Mouse (Mus musculus): ENCODE measurements at regions not wholly inside any gene's neighbourhood (a gene's known extent, or its start where the extent isn't known, plus 50 kb on each side); places are given as distances from the start of the nearest gene placed in this dataset.

- H3K9me3 ChIP-seq (replicated peaks; ENCODE audit: insufficient read depth, low read length): no peaks in the 10 kb centered on the region
- H3K27me3 ChIP-seq (ENCODE audit: control insufficient read depth in 1 of 2, insufficient read depth in 2 of 2, low read length in 2 of 2): no peaks in the 10 kb centered on the region
- no peak overlapping the region for H3K9ac ChIP-seq (ENCODE audit: control insufficient read depth, low read depth, low read length, poor library complexity, severe bottlenecking)
- H3K4me1 ChIP-seq (ENCODE audit: control insufficient read depth in 1 of 2, insufficient read depth in 2 of 2, low read length in 2 of 2): no peaks in the 10 kb centered on the region
- no peaks in the 10 kb centered on the region for H3K36me3 ChIP-seq (ENCODE audit: control insufficient read depth in 1 of 2, insufficient read depth in 2 of 2, low read length in 2 of 2)
- no peaks in the 10 kb centered on the region for H3K79me2 ChIP-seq (ENCODE audit: control insufficient read depth, insufficient read depth, low read length, poor library complexity)
- TF ChIP-seq USF1 (IDR thresholded peaks at IDR 0.05; ENCODE audit: low read depth, low read length) (no peak), CHD2 (IDR thresholded peaks at IDR 0.05; ENCODE audit: low read length) (no peak), MXI1 (IDR thresholded peaks at IDR 0.05; ENCODE audit: low read depth, low read length) (no peak)
- no peak for DNase-seq (ENCODE audit: low read depth, low spot score)
- H3K27ac ChIP-seq (ENCODE audit: control insufficient read depth, low read depth, low read length): no peak overlapping the region
- no peak overlapping the region for H3K4me3 ChIP-seq (ENCODE audit: control insufficient read depth in 1 of 2, insufficient read depth in 1 of 2, low read depth in 2 of 2, low read length in 2 of 2)
Observed at GRCm38 (mm10) chr9:101458947-101459627, 207.5 kb upstream of the Ppp2r3a start.

GRCm38 (mm10) chr9:101458306-101458946 is 206.8 kb upstream of the Ppp2r3a start:
- no peaks in the 10 kb centered on the region for H3K27me3 ChIP-seq (ENCODE audit: control insufficient read depth in 1 of 2, insufficient read depth in 2 of 2, low read length in 2 of 2)
- no peaks in the 10 kb centered on the region for H3K9me3 ChIP-seq (replicated peaks; ENCODE audit: insufficient read depth, low read length)

GRCm38 (mm10) chr9:101446316-101446715 is 194.7 kb upstream of the Ppp2r3a start:
- no peak overlapping the region for H3K4me3 ChIP-seq (ENCODE audit: control insufficient read depth in 1 of 2, insufficient read depth in 1 of 2, low read depth in 2 of 2, low read length in 2 of 2)
- no peaks in the 10 kb centered on the region for H3K79me2 ChIP-seq (ENCODE audit: control insufficient read depth, insufficient read depth, low read length, poor library complexity)
- no peak overlapping the region for H3K9ac ChIP-seq (ENCODE audit: control insufficient read depth, low read depth, low read length, poor library complexity, severe bottlenecking)
- TF ChIP-seq USF1 (IDR thresholded peaks at IDR 0.05; ENCODE audit: low read depth, low read length): no peak
- no peak for TF ChIP-seq ELF1 (IDR thresholded peaks at IDR 0.05; ENCODE audit: low read depth, low read length)
- TF ChIP-seq MYB (IDR thresholded peaks at IDR 0.05; ENCODE audit: low read depth, low read length): no peak
- no peak for TF ChIP-seq EP300 (IDR thresholded peaks at IDR 0.05; ENCODE audit: low read depth in 1 of 2, low read length in 2 of 2)
- no peak for DNase-seq (ENCODE audit: low read depth, low spot score)
- H3K4me1 ChIP-seq (ENCODE audit: control insufficient read depth in 1 of 2, insufficient read depth in 2 of 2, low read length in 2 of 2): no peaks in the 10 kb centered on the region
- no peak overlapping the region for H3K27ac ChIP-seq (ENCODE audit: control insufficient read depth, low read depth, low read length)
- H3K27me3 ChIP-seq (ENCODE audit: control insufficient read depth in 1 of 2, insufficient read depth in 2 of 2, low read length in 2 of 2): no peaks in the 10 kb centered on the region
- no peaks in the 10 kb centered on the region for H3K36me3 ChIP-seq (ENCODE audit: control insufficient read depth in 1 of 2, insufficient read depth in 2 of 2, low read length in 2 of 2)
- H3K9me3 ChIP-seq (replicated peaks; ENCODE audit: insufficient read depth, low read length): no peaks in the 10 kb centered on the region

More at GRCm38 (mm10) chr9:101458306-101458946, 206.8 kb upstream of the Ppp2r3a start:
- Histone ChIP-seq H3K79me2 (ENCODE audit: control insufficient read depth, insufficient read depth, low read length, poor library complexity) (no peaks in the 10 kb centered on the region), H3K4me3 (ENCODE audit: control insufficient read depth in 1 of 2, insufficient read depth in 1 of 2, low read depth in 2 of 2, low read length in 2 of 2) (no peak overlapping the region), H3K27ac (ENCODE audit: control insufficient read depth, low read depth, low read length) (no peak overlapping the region), H3K4me1 (ENCODE audit: control insufficient read depth in 1 of 2, insufficient read depth in 2 of 2, low read length in 2 of 2) (no peaks in the 10 kb centered on the region), H3K9ac (ENCODE audit: control insufficient read depth, low read depth, low read length, poor library complexity, severe bottlenecking) (no peak overlapping the region), H3K36me3 (ENCODE audit: control insufficient read depth in 1 of 2, insufficient read depth in 2 of 2, low read length in 2 of 2) (no peaks in the 10 kb centered on the region)
- DNase-seq (ENCODE audit: low read depth, low spot score): no peak
- no peak for TF ChIP-seq POLR2AphosphoS2 (IDR thresholded peaks at IDR 0.05; ENCODE audit: low read length)
- TF ChIP-seq ZKSCAN1 (IDR thresholded peaks at IDR 0.05; ENCODE audit: low read depth, low read length): no peak
- TF ChIP-seq E2F4 (IDR thresholded peaks at IDR 0.05; ENCODE audit: borderline replicate concordance, low read depth, low read length): no peak
- no peak for TF ChIP-seq MAZ (IDR thresholded peaks at IDR 0.05; ENCODE audit: low read depth, low read length)
- no peak for TF ChIP-seq UBTF (IDR thresholded peaks at IDR 0.05; ENCODE audit: borderline replicate concordance, insufficient read depth, low read depth, low read length)
- TF ChIP-seq MXI1 (IDR thresholded peaks at IDR 0.05; ENCODE audit: low read depth, low read length): no peak
- TF ChIP-seq NELFE (IDR thresholded peaks at IDR 0.05; ENCODE audit: low read depth, low read length): no peak
- no peak for TF ChIP-seq POLR2A (IDR thresholded peaks at IDR 0.05; ENCODE audit: control insufficient read depth in 1 of 2, insufficient read depth in 1 of 2, low read depth in 1 of 2, low read length in 2 of 2, poor library complexity in 1 of 2)

Measured in MEL (cell line).